Mouse (Mus musculus) liver, embryonic 16.5 days (tissue): ENCODE measurements around the gene Mmrn1. TPM values are rescaled to one million over a fixed set of nuclear protein-coding genes. Genes with fewer than 3 reads are reported as not detected.

Source experiments
- ATAC-seq: fragments of 200-750 bp; cut with Nextera tagmentation; 2 replicates; pipeline ENCODE4 v1.8.0; 2017; ENCODE audit warnings: low read depth, mild to moderate bottlenecking, moderate number of reproducible peaks, moderate library complexity
- H3K27ac ChIP-seq: fragments of 300-500 bp; sonication (generic); 2 replicates; pipeline ENCODE4 v1.5.1; 2014; ENCODE audit warnings: mild to moderate bottlenecking, low read length
- H3K27me3 ChIP-seq: fragments of 300-500 bp; sonication (generic); 2 replicates; pipeline ENCODE4 v1.6.1; 2014; ENCODE audit warnings: low read depth, low read length, mixed read lengths; ENCODE audit not compliant: control insufficient read depth, insufficient read depth
- H3K36me3 ChIP-seq: fragments of 300-500 bp; sonication (generic); 2 replicates; pipeline ENCODE4 v1.6.1; 2014; ENCODE audit warnings: mild to moderate bottlenecking; ENCODE audit not compliant: control insufficient read depth, insufficient read depth
- H3K4me1 ChIP-seq: fragments of 300-500 bp; sonication (generic); 2 replicates; pipeline ENCODE4 v1.6.1; 2014; ENCODE audit warnings: low read depth, low read length, mixed read lengths; ENCODE audit not compliant: control insufficient read depth
- H3K4me2 ChIP-seq: fragments of 300-500 bp; sonication (generic); 2 replicates; pipeline ENCODE4 v1.6.1; 2014; ENCODE audit warnings: low read depth, low read length, mixed read lengths
- H3K4me3 ChIP-seq: fragments of 300-500 bp; sonication (generic); 2 replicates; pipeline ENCODE4 v1.5.1; 2014; ENCODE audit warnings: low read depth, mild to moderate bottlenecking, low read length
- H3K9ac ChIP-seq: fragments of 300-500 bp; sonication (generic); 2 replicates; pipeline ENCODE4 v1.6.1; 2014; ENCODE audit warnings: low read depth, low read length
- H3K9me3 ChIP-seq: fragments of 300-500 bp; sonication (generic); replicated peaks from 2 replicates; pipeline ENCODE4 v1.6.1; 2016; ENCODE audit warnings: low read length; ENCODE audit not compliant: control insufficient read depth
- WGBS: fragments of 180-500 bp; shearing (Covaris S2); extraction: QIAGEN DNeasy Blood & Tissue Kit; methylation state at CpG from one replicate; pipeline ENCODE4 v1.1.7; 2014; ENCODE audit not compliant: insufficient replicate concordance; 5-methylcytosine and 5-hydroxymethylcytosine counted together
- polyA plus RNA-seq: library from polyadenylated mRNA; unstranded; fragments of >200 nt; fragmentation: Nextera tagmentation; extraction: Ambion mirVana; gene quantifications from 2 replicates; pipeline ENCODE4 v1.2.1, GENCODE M21; 2015

Mmrn1 gene
- polyA plus RNA-seq, 1 experiment from 2014 or later, result 4.3 TPM

DNA sequence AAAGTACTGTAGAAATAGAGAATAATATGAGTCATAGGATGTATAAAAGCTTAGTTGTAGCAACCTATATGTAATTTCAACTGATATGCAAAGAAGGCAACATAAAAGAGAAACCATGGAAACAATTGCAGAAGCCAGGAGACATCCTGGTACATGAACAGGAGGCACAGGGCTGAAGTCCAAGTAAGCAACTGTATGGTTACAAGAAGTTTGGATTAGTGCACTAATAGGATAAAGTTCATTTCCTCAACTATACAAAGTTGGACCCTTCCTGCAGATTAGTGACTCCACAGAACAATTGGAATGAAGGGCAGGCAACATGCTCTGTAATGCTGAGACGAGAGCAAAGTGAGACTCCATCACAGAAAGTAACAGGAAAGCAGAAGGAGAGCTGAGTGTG, 59.6 kb downstream of the Mmrn1 start:
- no peak overlapping the region for H3K4me3 ChIP-seq
- no peak overlapping the region for H3K4me2 ChIP-seq
- WGBS, result 39% methylated on average over 1 of the region's 1 CpGs
- no peaks in the 10 kb centered on the region for H3K9me3 ChIP-seq
- no peak overlapping the region for H3K9ac ChIP-seq
- no peaks in the 10 kb centered on the region for H3K27me3 ChIP-seq
- ATAC-seq, result no peak
- H3K27ac ChIP-seq, result no peak overlapping the region
- no peaks in the 10 kb centered on the region for H3K36me3 ChIP-seq
- H3K4me1 ChIP-seq, result no peaks in the 10 kb centered on the region

DNA sequence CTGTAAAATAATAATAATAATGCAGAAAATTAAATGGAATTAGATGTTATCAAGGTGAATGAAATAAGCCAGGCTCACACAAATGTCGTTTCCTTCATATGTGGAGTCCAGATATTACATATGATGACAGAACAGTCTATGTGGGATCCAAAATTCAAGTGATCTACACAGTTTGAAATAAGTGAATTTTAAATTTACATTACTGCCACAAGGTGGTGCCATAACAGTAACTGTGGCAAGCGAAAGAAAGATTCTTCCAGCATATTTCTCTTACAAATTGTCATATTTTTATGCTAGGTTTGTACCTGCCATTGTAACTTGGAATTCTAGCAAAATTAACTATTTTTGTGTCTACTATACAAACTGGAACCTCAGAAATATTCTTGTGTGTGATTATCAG, 61.1 kb downstream of the Mmrn1 start:
- Histone ChIP-seq H3K9me3 (no peaks in the 10 kb centered on the region), H3K4me2 (no peak overlapping the region), H3K4me1 (no peaks in the 10 kb centered on the region), H3K27ac (no peak overlapping the region), H3K9ac (no peak overlapping the region), H3K4me3 (no peak overlapping the region), H3K36me3 (no peaks in the 10 kb centered on the region), H3K27me3 (no peaks in the 10 kb centered on the region)
- ATAC-seq, result no peak
- 38% methylated on average over 2 of the region's 2 CpGs for WGBS

DNA sequence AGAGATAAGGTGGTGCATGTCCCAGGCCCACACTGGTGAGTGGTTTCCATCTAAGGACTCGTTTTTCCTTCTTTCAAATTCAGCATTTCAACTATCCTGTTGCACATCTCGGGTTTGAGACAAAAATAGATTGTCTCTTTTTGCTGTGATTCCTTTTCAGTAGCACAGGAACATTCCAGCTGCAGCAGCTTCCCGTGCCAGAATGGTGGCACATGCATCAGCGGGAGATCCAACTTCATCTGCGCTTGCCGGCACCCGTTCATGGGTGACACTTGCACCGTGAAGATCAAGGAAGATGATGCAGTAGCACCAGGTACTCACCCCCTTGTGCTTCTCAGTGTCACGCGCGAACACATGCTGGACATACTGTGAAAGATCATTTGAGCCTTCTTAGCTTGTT, 62.1 kb downstream of the Mmrn1 start:
- Histone ChIP-seq H3K27me3 (no peaks in the 10 kb centered on the region), H3K4me2 (no peak overlapping the region), H3K4me3 (no peak overlapping the region), H3K27ac (no peak overlapping the region), H3K4me1 (no peaks in the 10 kb centered on the region), H3K9me3 (no peaks in the 10 kb centered on the region), H3K9ac (no peak overlapping the region), H3K36me3 (no peaks in the 10 kb centered on the region)
- ATAC-seq, result no peak
- WGBS, result 69% methylated on average over 11 of the region's 11 CpGs

DNA sequence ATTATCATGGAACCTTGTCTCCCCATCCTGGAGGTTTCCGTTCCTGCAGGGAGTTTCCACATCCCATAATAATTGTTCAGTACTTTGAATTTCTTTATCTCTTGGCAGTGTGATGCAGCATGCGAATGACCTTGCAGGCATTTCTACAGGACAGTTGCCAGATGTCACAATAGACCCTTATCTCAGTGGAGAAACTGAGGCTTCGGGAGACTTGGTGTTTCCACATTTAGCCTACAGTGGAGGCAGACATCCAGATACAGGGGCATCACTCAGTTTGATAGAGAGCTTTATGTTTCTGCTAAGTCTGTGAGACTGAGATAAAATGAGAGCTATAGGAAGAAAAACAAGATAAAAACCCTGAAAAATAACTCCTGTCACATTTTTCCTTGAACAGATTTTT, 63.0 kb downstream of the Mmrn1 start:
- Histone ChIP-seq H3K4me3 (no peak overlapping the region), H3K27ac (no peak overlapping the region), H3K9me3 (no peaks in the 10 kb centered on the region), H3K27me3 (no peaks in the 10 kb centered on the region), H3K9ac (no peak overlapping the region), H3K4me1 (no peaks in the 10 kb centered on the region), H3K36me3 (no peaks in the 10 kb centered on the region), H3K4me2 (no peak overlapping the region)
- ATAC-seq, result no peak
- whole genome bisulfite sequencing, result 40% methylated on average over 3 of the region's 3 CpGs

DNA sequence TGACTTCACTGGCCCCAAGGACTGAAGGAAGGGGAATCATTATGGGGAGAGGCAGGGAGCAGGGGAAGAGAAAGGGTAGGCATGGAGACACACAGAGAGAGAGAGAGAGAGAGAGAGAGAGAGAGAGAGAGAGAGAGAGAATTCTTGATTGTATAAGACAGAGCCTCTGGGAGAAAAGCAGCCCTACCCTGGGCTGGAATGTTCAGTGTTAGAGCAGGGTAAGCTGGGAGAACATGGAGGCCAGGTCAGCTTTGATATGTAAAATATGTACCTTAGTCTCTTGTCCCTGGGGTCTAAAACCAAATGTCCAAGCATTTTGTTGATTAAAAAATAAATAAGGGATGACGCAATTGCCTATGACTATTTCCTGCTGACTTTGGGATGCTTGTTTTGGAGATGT, 67.6 kb downstream of the Mmrn1 start:
- WGBS, result 82% methylated on average over 1 of the region's 1 CpGs

DNA sequence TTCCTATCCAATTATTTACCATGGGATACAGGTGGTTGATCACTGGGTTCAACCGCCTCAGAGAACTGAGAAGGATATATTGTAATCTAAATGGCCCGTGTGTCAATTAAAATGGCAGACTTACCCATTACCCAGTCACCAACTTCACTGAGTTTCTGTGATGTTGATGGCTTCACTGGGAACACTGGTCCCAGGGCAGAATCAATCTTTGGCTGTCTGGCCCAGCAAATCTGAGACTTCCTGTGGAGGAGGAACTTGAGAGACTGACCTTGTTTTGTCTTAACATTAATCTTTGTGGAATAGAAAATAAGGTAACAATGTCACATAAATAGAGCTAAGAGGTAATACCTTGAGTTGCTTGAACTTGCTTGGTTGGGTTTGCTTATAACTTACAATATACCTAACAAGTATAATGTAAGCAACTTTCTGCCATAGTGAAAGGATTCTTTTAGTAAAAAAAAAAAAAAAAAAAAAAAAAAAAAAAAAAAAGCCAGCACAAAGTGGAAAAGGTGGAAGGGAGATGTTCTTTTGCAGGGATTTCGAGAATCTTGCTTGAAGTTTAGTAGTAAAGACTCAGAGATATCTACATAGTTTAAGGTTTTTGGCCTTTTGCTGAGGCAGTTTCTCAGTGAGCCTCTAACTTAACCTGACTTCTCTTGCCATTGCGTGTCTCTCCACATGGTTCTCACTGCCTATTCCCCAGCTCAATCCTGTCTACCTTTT, 68.8 kb downstream of the Mmrn1 start:
- no peak for ATAC-seq
- 57% methylated on average over 4 of the region's 4 CpGs for WGBS
- H3K27me3 ChIP-seq, result no peaks in the 10 kb centered on the region
- H3K4me1 ChIP-seq, result no peaks in the 10 kb centered on the region
- H3K27ac ChIP-seq, result no peak overlapping the region
- H3K9me3 ChIP-seq, result no peaks in the 10 kb centered on the region
- H3K9ac ChIP-seq, result no peak overlapping the region
- no peaks in the 10 kb centered on the region for H3K36me3 ChIP-seq
- no peak overlapping the region for H3K4me2 ChIP-seq
- no peak overlapping the region for H3K4me3 ChIP-seq

More for the DNA sequence above, 67.6 kb downstream of the Mmrn1 start:
- H3K27me3 ChIP-seq, result no peaks in the 10 kb centered on the region
- no peak overlapping the region for H3K4me3 ChIP-seq
- no peaks in the 10 kb centered on the region for H3K4me1 ChIP-seq
- H3K9ac ChIP-seq, result no peak overlapping the region
- no peaks in the 10 kb centered on the region for H3K9me3 ChIP-seq
- no peak overlapping the region for H3K4me2 ChIP-seq
- no peak overlapping the region for H3K27ac ChIP-seq
- no peak for ATAC-seq
- H3K36me3 ChIP-seq, result no peaks in the 10 kb centered on the region

DNA sequence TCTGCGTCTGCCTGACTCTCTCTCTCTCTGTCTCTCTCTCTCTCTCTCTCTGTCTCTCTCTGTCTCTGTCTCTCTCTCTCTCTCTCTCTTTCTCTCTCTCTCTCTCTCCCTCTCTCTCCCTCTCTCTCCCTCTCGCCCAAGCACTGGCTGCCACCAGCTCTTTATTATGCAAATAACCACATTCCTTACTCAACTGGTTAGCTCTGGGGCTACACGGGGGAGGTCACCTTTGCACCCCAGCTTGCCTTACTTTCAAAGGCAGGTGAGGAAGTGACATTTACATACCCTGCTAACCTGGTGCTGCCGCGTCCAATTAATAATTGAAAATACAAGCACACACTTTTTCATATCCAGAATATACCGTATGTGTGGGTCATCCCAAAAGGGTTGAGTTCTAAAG, 69.3 kb downstream of the Mmrn1 start:
- H3K4me3 ChIP-seq, result no peak overlapping the region

DNA sequence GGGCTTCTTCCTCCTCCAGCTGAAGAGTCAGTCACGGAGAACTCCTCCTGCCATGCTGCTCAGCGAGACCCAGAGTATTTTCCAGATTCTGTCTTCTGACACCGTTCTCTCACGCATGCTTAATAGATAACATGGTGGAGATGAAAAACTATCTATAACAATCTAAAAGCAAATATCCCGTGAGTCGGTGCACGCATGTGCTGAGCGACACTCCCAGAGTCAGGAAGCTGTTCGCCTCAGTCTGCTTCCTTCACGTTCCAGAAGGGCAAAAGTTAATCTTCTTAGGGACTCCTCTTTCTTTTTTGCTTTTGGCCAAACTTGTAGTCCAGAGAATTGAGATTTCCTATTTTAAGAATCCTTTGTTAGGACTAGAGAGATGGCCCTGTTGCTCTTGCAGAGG, 69.7 kb downstream of the Mmrn1 start:
- Histone ChIP-seq H3K9ac (no peak overlapping the region), H3K4me1 (no peaks in the 10 kb centered on the region), H3K27ac (no peak overlapping the region), H3K36me3 (no peaks in the 10 kb centered on the region), H3K4me2 (no peak overlapping the region), H3K9me3 (no peaks in the 10 kb centered on the region), H3K27me3 (no peaks in the 10 kb centered on the region), H3K4me3 (no peak overlapping the region)
- 43% methylated on average over 10 of the region's 10 CpGs for WGBS
- no peak for ATAC-seq

More for the DNA sequence above, 69.3 kb downstream of the Mmrn1 start:
- Histone ChIP-seq H3K9me3 (no peaks in the 10 kb centered on the region), H3K27me3 (no peaks in the 10 kb centered on the region), H3K4me1 (no peaks in the 10 kb centered on the region), H3K36me3 (no peaks in the 10 kb centered on the region), H3K27ac (no peak overlapping the region), H3K4me2 (no peak overlapping the region), H3K9ac (no peak overlapping the region)
- ATAC-seq, result no peak
- WGBS, result 32% methylated on average over 6 of the region's 6 CpGs

DNA sequence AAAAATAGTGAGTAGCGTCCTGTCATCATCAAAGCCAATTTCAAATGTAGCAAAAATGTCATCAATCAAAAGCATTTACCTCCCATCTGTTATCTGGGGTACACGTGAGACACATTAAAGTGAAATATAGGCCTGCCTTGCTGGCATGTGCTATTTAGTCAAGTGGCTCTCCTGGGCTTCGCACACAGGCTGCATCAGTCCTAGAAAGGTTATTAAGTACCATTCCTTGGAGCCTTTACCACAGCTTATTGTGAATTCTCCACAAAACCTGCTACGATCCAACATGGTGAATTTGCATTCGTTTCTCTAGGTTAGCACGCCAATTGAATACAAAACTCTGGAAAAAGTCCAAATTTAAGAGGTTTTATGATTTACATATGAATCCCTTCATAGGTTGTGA, 70.8 kb downstream of the Mmrn1 start:
- Histone ChIP-seq H3K4me3 (no peak overlapping the region), H3K4me2 (no peak overlapping the region), H3K9ac (no peak overlapping the region), H3K27me3 (no peaks in the 10 kb centered on the region), H3K4me1 (no peaks in the 10 kb centered on the region), H3K36me3 (no peaks in the 10 kb centered on the region), H3K9me3 (no peaks in the 10 kb centered on the region), H3K27ac (no peak overlapping the region)
- no peak for ATAC-seq
- 67% methylated on average over 6 of the region's 6 CpGs for WGBS
